Mouse (Mus musculus): Measurements from ENCODE around the gene Pnlip. TPM values are rescaled to one million over a fixed set of nuclear protein-coding genes. Genes with fewer than 3 reads are reported as not detected.

Gene Pnlip
- not detected in 2 replicates for polyA plus RNA-seq (2012)

DNA sequence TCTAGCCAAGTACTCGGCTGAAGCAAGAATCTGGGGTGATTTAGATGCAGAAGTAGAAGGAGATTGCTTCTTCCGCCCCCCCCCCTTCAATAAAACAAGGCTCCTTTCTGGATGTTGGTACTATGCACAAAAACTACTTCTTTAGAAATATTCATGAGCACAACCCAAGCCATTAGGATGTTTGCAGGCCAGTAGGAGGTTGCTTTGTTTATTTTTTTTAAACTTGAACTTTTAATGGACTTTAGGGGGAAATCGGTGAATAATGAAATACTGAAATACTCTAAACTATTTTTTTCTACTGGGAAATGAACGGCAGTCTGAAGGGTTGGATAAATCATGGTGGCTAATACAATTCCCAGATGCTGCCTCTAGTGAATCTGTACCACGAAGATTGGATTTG is at the start of gene Pnlip:
TSS of gene Pnlip (plus strand) at position 301 of the 400 bp plus-strand sequence.
- TF ChIP-seq GATA1 (IDR thresholded peaks at IDR 0.05; ENCODE audit: low read length), result no peak

DNA sequence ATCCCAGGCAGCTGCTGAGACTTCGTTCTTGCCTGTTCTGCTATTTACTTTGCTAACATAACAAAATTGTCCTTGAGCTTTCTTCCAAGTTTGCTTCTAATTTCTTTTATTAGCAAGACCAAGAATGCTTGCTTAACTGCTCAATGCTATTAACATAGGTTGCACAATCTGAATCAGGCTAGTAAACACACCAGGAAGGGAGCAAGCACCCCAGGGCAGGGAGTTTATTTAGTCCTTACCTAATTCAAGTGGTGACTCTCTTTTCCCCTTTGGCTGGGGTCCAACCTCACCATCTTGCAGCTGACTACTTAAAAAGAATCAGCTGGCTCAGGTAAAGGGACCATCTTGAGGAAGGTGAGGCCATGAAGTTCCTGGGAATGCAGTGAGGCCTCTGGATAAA is 42.6 kb upstream of the Pnlip start:
- TF ChIP-seq GATA1 (IDR thresholded peaks at IDR 0.05; ENCODE audit: low read length), result no peak

DNA sequence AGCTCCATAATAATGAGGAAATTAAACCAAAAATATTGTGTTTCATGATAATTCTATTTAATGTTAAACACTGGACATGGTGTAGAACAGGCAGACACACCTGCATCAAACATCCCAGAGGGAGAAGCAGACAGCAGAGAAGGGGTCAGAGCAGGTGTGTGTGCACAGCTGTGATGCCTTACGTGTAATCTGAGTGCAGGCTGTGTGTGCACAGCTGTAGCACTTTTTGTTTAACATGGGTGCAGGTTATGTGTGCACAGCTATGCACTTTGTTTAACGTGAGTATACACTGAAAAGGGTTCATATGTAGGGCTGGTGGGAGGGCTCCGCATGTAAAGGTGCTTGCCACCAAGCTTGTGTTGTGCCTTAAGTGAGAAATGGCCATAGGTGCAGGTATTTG is 39.6 kb upstream of the Pnlip start:
- TF ChIP-seq GATA1 (IDR thresholded peaks at IDR 0.05; ENCODE audit: low read length), result no peak

DNA sequence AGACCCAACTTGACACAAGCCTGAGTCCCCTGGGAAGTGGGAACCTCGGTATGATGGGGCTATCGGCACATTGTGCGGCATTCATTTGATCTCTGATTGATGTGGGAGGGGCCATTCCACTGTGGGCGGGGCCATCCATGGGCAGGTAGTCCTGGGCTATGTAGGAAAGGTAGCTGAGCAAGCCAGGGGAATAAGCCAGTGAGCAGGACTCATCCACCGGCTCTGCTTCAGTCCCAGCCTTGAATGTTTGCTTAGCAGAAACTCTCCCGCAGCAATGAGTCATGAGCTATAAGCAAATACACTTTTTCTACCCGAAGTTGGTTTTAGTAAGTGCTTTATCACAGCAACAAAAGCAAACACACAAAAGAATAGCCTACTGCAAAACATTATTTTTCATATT is 35.7 kb upstream of the Pnlip start:
- TF ChIP-seq GATA1 (IDR thresholded peaks at IDR 0.05; ENCODE audit: low read length), result no peak

DNA sequence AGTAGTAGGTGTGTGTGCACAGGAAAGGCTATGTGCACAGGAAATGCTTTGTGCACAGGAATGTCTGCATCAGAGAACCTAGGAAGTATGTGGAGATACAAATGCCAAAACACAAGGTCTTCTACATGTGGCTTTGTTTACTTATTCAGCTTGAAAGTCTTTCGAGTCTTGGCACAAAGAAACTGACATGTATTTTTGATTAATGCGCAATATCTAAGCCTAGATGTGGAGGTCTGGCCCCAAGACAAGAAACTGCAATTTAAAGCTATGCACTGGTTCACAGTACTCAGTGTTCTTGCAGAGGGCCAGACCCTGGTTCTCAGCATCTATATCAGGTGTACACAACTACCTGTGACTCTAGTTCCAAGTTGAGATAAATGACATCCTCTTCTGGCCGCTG is 31.6 kb upstream of the Pnlip start:
- no peak for TF ChIP-seq GATA1 (IDR thresholded peaks at IDR 0.05; ENCODE audit: low read length)

DNA sequence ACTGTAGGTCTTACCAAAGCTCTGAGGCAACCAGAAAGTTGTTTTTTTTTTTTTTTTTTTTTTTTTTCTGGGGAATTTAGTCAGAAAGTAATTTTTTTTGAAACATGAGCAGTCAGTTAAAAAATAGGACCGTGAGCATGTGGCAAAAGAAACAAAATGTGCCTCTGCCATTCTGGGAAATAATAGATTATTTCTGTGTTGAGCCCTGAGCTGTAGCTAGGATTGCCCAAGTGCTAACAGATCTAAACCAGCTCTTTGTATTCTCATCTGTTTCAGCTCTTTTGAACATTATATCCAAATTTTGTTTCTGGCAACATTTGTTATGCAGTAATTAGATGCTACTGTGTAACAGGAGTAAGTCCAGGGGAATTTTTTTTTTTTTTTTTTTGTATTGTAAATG is 30.7 kb upstream of the Pnlip start:
- TF ChIP-seq GATA1 (IDR thresholded peaks at IDR 0.05; ENCODE audit: low read length), result no peak

DNA sequence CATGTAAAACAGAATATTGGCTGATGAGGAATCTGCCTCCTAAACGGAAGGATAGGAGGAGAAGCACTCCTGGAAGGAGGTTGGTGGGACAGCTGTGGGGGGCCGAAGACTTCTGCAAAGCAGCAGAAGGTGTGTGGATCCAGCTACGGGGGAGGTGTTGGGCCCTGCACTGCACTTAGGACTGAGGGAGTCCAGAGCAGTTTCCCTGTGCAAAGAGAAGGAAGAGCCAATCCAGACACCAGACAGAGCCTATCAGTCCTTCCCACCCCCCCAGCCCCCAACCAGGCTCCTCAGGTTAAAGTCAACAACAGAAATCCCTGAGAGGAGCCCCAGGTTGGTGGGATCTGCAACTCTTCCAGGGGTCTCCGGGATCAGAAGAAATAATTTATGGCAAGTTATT is 27.5 kb upstream of the Pnlip start:
- no peak for TF ChIP-seq GATA1 (IDR thresholded peaks at IDR 0.05; ENCODE audit: low read length)

DNA sequence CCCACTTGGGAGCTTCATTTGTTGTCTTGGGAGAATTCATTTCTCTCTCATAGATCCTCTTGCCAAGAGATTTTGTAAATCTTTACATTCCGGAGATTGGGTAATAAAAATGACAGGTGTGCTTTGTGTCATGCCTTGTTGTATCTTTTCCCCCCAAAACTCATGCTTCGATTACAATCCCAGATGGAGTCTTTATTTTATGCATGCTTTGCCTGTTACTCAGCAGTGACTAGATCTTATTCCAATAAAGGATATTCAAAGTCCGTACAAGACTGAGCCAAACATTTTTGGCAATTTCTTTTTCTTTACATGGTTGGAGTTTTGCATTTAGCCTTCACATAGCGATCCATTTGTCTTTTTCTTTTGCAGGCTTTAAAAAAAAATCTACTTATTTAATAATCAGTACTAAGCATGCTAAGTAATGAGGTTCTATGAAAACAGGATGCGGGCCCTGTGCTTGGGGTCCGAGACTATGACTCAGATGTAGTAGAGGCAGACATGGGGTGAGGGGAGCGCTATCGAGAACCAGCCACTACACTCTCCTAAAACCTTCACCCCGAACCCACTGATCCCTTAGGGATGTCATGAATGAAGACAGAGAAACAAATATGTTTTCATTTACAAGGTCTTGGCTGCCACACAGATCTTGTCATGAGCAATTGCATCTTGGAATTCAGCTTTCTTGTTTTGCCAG is 26.9 kb upstream of the Pnlip start:
- TF ChIP-seq GATA1 (IDR thresholded peaks at IDR 0.05; ENCODE audit: low read length), result no peak

DNA sequence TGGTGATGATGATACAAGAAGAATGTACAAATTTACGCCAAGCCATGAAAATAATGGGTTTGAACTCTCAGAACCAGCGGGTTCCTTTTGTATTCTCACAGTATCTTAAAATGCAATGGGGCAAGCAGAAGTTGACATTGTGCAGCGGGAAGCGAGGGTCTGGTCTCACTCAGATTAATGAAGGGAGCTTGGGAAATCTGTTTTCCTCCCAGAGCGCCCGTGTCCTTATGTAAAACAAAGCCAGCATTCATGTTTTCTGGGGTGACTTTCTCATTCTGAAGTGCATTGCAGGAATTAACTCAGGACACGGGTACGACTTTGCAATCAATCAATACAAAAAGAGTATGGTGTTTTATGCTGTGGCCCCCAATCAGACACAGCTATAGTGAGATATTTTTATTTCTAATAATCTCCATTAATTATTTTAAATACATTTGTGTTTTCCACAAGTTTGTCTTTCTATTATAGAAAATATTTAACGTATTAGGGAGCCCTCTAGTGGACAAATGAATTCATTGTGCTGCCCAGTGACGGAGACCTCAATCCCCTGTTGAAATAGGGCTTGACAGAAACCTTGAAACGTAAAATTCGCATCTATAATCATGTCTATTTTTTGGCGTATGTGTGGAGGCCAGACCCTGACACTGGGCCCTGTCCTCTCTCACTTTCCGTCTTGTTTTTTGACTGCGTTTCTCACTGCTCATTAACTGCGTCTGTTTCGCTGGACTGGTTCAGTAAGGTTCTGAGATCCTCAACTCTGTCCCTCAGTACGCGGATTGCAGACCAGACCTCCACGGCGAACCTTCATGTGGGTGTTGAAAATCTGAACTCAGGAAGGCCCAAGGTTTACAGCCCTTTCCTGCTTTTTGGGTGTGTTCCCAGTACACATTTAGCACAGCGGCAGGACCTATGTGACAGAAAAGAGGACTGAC is 24.6 kb upstream of the Pnlip start:
- TF ChIP-seq GATA1 (IDR thresholded peaks at IDR 0.05; ENCODE audit: low read length), result no peak

DNA sequence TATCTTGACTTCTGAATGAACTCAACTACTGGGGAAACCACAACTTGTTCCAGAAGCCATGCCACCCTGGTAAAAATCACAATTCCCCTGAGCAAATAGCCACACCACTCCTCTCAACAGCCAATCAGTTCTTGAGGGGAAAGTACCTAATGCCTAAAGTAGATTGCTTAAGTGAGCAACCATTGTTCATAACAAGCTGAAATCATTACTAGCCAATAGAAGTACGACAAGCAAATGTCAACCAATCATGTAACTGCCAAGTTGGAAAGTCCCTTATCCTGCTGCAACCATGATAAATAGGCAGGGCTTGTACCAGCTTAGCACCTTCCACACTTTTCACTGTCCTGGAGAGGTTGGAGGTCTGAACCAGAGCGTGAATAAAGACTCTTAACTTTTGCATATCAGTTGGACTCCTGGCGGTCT is 22.9 kb upstream of the Pnlip start:
- TF ChIP-seq GATA1 (IDR thresholded peaks at IDR 0.05; ENCODE audit: low read length), result no peak

DNA sequence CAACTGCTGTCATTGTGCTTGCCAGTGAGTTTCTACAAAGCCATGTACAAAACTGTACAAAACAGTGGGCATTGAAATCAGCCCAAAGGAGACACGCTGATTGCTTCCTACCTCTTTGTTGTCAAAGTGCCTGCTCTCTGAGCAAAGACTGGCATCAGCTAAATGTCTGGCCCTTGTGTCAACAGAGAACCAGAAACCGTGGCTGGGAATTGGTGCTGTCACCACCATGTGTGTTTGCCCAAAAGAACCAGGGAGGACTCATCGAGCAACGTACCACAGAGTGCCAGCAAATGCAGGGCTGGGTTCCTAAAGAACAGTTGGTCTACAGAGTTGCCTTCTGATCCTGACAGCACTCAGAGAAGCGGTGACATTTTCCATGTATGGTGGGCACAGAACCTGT is 2.3 kb upstream of the Pnlip start:
- no peak for TF ChIP-seq GATA1 (IDR thresholded peaks at IDR 0.05; ENCODE audit: low read length)

DNA sequence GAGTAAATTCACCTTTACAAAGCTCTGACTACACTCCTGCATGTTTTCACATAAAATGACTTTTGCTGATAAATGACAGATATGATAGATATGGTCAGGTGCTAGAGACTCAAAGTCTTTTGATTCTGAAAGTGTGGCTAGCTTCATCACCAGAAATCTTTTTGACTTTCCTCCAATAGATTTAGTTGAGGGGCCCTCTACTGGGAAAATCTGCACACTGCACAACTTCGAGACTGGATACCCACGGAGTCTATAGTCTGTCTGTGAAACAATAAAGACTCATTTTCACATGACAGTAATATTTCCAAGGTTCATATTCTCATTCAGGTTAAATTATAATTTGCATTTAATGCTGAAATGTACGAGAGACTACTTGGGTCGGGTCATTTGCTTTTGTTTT is 9.8 kb downstream of the Pnlip start:
- TF ChIP-seq GATA1 (IDR thresholded peaks at IDR 0.05; ENCODE audit: low read length), result no peak

DNA sequence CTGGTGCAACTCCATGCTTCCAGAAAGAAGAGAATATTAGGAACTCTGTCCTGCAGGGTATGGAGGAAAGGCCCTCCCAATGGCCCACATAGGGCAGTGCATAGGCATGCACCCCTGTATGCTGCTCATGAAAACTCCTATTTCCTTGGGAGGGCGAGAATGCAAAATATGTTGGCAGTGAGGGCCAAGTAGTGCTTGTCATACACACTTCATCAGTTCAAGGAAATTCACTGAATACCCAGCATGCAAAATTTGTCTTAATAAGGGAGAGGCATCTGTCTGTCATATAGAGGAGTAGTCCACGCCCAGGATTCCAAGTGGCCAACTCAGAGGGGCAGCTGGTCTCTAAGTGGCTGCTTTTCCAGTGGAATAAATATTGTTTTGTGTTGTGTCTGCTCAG is 11.0 kb downstream of the Pnlip start:
- TF ChIP-seq GATA1 (IDR thresholded peaks at IDR 0.05; ENCODE audit: low read length), result no peak

DNA sequence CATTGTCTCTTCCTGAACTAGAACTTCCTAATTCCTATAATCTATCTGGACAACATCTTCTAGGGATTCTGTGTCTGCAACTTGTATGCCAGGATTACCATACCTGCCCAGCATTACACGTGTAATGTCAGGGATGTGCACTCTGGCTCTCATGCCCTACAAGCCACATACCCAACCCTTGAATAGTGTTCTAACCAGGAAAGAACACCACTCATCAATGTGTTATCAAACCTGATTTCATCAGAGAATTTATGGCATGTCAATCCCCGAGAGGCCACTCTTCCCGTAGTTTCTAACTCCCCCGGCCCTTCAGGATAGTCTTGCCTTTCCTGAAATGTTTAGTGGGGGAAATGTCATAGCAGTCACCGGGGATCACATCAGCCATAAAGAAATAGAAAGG is 12.6 kb downstream of the Pnlip start:
- TF ChIP-seq GATA1 (IDR thresholded peaks at IDR 0.05; ENCODE audit: low read length), result no peak

DNA sequence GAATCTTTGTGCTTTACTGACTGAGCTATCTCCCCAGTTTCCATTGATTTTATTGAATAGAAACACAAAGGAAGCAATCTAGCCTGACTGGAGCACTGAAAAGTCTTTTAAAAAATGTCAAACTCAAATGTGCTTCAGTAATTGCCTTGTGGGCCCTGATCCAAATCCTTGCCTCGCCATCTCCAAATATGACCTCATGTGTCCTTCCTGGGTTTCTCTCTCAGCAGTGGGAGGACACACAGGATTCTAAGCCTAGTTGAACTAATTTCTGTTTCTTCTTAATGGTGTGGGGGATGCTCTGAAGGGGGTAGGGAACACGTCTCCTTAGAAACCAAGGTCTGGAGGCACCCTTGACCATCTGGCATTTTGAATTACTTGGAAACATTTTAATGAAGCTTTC is 22.3 kb downstream of the Pnlip start:
- no peak for TF ChIP-seq GATA1 (IDR thresholded peaks at IDR 0.05; ENCODE audit: low read length)

DNA sequence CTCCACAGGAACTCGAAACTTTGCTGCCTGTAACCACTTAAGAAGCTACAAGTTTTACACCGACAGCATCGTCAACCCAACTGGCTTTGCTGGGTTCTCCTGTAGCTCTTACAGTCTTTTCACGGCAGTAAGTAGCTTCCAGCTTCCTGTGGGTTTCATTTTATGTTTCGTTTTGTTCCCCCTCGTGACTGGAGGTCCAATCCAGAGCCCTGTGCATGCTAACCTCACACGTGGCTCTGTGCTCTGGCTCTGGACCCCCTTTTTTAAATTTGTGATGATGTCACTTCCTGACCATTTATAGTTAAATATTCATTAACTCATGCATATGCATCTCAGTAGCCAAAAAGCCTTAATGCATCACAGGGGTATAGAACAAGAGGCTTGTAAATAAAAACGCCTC is 24.8 kb downstream of the Pnlip start:
- TF ChIP-seq GATA1 (IDR thresholded peaks at IDR 0.05; ENCODE audit: low read length), result no peak

DNA sequence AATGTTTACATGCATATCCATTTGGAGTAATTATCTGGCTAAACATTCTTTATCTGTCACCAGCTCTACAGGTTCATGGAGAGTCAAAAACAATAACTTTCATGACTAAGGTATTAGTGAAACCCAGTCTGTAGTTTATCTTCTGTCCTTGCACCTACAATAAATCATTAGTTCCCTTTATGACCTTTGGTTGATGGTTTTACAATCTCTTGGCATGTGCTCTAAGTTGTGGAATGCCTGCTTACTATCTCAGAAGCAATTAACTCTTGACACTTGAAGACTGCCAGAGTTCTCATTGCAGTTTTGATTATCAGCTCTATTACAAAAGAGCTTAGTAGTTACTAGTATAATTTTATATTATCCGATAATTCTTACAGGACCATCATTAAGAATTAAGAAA is 36.6 kb downstream of the Pnlip start:
- TF ChIP-seq GATA1 (IDR thresholded peaks at IDR 0.05; ENCODE audit: low read length), result no peak

Data from G1E-ER4 (cell line).